ENCODE assay signal across 22 mouse cellular contexts in the genomic region with DNA sequence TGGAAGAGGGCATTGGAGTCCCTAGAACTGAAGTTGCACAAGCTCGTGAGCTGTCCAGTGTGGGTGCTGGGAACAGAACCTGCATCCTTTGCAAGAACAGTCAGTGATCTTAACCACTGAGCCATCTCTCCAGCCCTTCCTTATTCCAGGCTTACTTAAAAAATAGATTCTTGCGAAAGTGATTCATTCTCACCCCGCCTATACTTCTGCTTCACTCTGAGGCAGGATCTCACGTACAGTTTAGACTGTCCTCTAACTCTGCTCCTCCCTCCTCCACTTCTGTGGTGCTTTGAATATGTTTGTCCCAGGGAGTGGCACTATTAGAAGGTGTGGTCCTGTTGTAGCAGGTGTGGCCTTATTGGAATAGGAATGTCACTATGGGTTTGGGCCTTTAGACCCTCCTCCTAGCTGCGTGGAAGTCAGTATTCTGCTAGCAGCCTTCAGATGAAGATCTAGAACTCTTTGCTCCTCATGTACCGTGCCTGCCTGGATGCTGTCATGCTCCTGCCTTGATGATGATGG.
DNase-seq lines count a peak whose midpoint lies in the region; ATAC-seq and TF ChIP-seq lines count a peak whose summit lies in the region.
"Had no signal": no experiment of that assay in that cellular context is flagged by ENCODE, and none has a peak within 500 bp of the region (broad histone marks: within the 10 kb centered on the region; RNA-seq: fewer than 3 reads in every experiment).

No protein-coding gene starts in this region.

- no peaks in the 10 kb centered on the region for H3K36me3 ChIP-seq in liver, adult 2 months (ENCODE audit: control insufficient read depth, insufficient read depth, low read length)
- no peaks in the 10 kb centered on the region for H3K36me3 ChIP-seq in liver, embryonic 16.5 days (ENCODE audit: control insufficient read depth, insufficient read depth)
- H3K36me3 ChIP-seq in forebrain, embryonic 11.5 days (ENCODE audit: control insufficient read depth, insufficient read depth, low read length): no peaks in the 10 kb centered on the region
- H3K36me3 ChIP-seq: embryonic facial prominence, embryonic 13.5 days; heart, embryonic 15.5 days; hindbrain, embryonic 13.5 days had no signal

- ATAC-seq in liver, embryonic 16.5 days (ENCODE audit: low read depth): no peak
- ATAC-seq in forebrain, embryonic 11.5 days (replicated peaks; ENCODE audit: low FRiP score): no peak
- ATAC-seq: forebrain, embryonic 13.5 days; forebrain, postnatal 0 days; hindbrain, postnatal 0 days; Patski had no signal

- H3K4me1 ChIP-seq in liver, adult 2 months (ENCODE audit: control insufficient read depth, insufficient read depth, low read length): peaks cover 22% of the 10 kb centered on the region
- no peaks in the 10 kb centered on the region for H3K4me1 ChIP-seq in liver, embryonic 16.5 days (ENCODE audit: control insufficient read depth, low read depth, low read length)
- no peaks in the 10 kb centered on the region for H3K4me1 ChIP-seq in forebrain, embryonic 11.5 days (replicated peaks; ENCODE audit: control insufficient read depth, insufficient read depth, low read length)
- H3K4me1 ChIP-seq: embryonic facial prominence, embryonic 13.5 days; forebrain, embryonic 13.5 days; heart, embryonic 15.5 days; hindbrain, embryonic 13.5 days had no signal

- TF ChIP-seq CTCF in liver, adult 2 months (IDR thresholded peaks at IDR 0.05; ENCODE audit: low read depth, low read length): no peak

- no peaks in the 10 kb centered on the region for H3K9me3 ChIP-seq in liver, embryonic 16.5 days (replicated peaks; ENCODE audit: control insufficient read depth, low read length)
- H3K9me3 ChIP-seq in forebrain, embryonic 11.5 days (ENCODE audit: control insufficient read depth, low read length): no peaks in the 10 kb centered on the region
- H3K9me3 ChIP-seq: embryonic facial prominence, embryonic 13.5 days; forebrain, embryonic 13.5 days; heart, embryonic 15.5 days; hindbrain, embryonic 13.5 days had no signal

- TF ChIP-seq POLR2A in liver, adult 2 months (IDR thresholded peaks at IDR 0.05; ENCODE audit: extremely low read depth, insufficient read depth, low read length): no peak

- no peak for DNase-seq in liver, adult 2 months (ENCODE audit: extremely low read depth, low read depth, low spot score)
- DNase-seq in liver: no peak
- peak; percentile 44 for DNase-seq in brain, adult 2 months (ENCODE audit: low read depth, low spot score)
- DNase-seq in spleen, postnatal 36 days (ENCODE audit: low spot score in 2 of 2): no peak
- no peak for DNase-seq in cerebellum, adult 11-12 months
- DNase-seq in forebrain, embryonic 11.5 days (ENCODE audit: low spot score): no peak
- DNase-seq: adrenal gland, adult 8-10 months; adrenal gland, postnatal 36 days; cerebellum, adult 18-20 months; cerebellum, adult 9-11 months; cerebellum, postnatal 36 days; forebrain, postnatal 0 days; heart, adult 2 months; heart, postnatal 14 days had no signal

- H3K27ac ChIP-seq in liver, adult 2 months (replicated peaks; ENCODE audit: insufficient read depth, low read depth, low read length): peak overlapping the region; percentile 61
- 0 out of 2 replicates have a peak overlapping the region, but pooled peaks have one; percentile 12 for H3K27ac ChIP-seq in liver, embryonic 16.5 days (ENCODE audit: low read length)
- no peak overlapping the region for H3K27ac ChIP-seq in forebrain, embryonic 11.5 days (ENCODE audit: low read depth, low read length)
- H3K27ac ChIP-seq: embryonic facial prominence, embryonic 13.5 days; forebrain, embryonic 13.5 days; heart, adult 2 months; heart, embryonic 15.5 days; hindbrain, embryonic 13.5 days; hindbrain, postnatal 0 days had no signal

- no peaks in the 10 kb centered on the region for H3K79me2 ChIP-seq in liver, adult 2 months (ENCODE audit: control insufficient read depth, insufficient read depth, low read length)

- H3K27me3 ChIP-seq in liver, adult 2 months (ENCODE audit: control insufficient read depth, insufficient read depth, low read length): no peaks in the 10 kb centered on the region
- no peaks in the 10 kb centered on the region for H3K27me3 ChIP-seq in liver, embryonic 16.5 days (ENCODE audit: control insufficient read depth, insufficient read depth, low read depth, low read length)
- H3K27me3 ChIP-seq in forebrain, embryonic 11.5 days (ENCODE audit: control insufficient read depth, insufficient read depth, low read length): no peaks in the 10 kb centered on the region
- H3K27me3 ChIP-seq: embryonic facial prominence, embryonic 13.5 days; forebrain, embryonic 13.5 days; heart, embryonic 15.5 days; hindbrain, embryonic 13.5 days; Patski had no signal

- no peak overlapping the region for H3K4me3 ChIP-seq in liver, adult 2 months (ENCODE audit: insufficient read depth, low read depth, low read length)
- H3K4me3 ChIP-seq in liver, embryonic 16.5 days (ENCODE audit: low read depth, low read length): no peak overlapping the region
- H3K4me3 ChIP-seq in forebrain, embryonic 11.5 days (ENCODE audit: low read depth, low read length): no peak overlapping the region
- H3K4me3 ChIP-seq: embryonic facial prominence, embryonic 13.5 days; forebrain, embryonic 13.5 days; heart, adult 2 months; heart, embryonic 15.5 days; hindbrain, embryonic 13.5 days had no signal

- no peak overlapping the region for H3K4me2 ChIP-seq in liver, embryonic 16.5 days (ENCODE audit: low read depth, low read length)
- H3K4me2 ChIP-seq in forebrain, embryonic 11.5 days (ENCODE audit: low read depth, low read length, severe bottlenecking): no peak overlapping the region
- H3K4me2 ChIP-seq: embryonic facial prominence, embryonic 13.5 days; forebrain, embryonic 13.5 days; heart, embryonic 11.5 days; heart, embryonic 15.5 days; hindbrain, embryonic 13.5 days had no signal

- no peak overlapping the region for H3K9ac ChIP-seq in liver, adult 2 months (ENCODE audit: low read depth, low read length)
- H3K9ac ChIP-seq in liver, embryonic 16.5 days (ENCODE audit: low read depth, low read length): no peak overlapping the region
- H3K9ac ChIP-seq in forebrain, embryonic 11.5 days (ENCODE audit: low read length): no peak overlapping the region
- H3K9ac ChIP-seq: embryonic facial prominence, embryonic 13.5 days; forebrain, embryonic 13.5 days; forebrain, postnatal 0 days; heart, embryonic 15.5 days; hindbrain, embryonic 13.5 days had no signal

- 60% methylated on average over 6 of the region's 6 CpGs for WGBS in liver, adult 2 months
- WGBS in liver, embryonic 16.5 days (ENCODE audit: insufficient replicate concordance): 59% methylated on average over 6 of the region's 6 CpGs
- 94% methylated on average over 6 of the region's 6 CpGs for WGBS in forebrain, embryonic 11.5 days
